Mouse (Mus musculus) thymus, adult 2 months (tissue): Measurements from ENCODE around the gene Tmem131l.

ENCODE experiments used
- CTCF ChIP-seq: fragments of 200-500 bp; IDR thresholded peaks from 2 replicates; pipeline ENCODE4 v1.5.1; 2012; ENCODE audit warnings: mild to moderate bottlenecking, control low read depth, low read length, moderate library complexity, borderline replicate concordance; ENCODE audit not compliant: control insufficient read depth, poor library complexity, insufficient read depth; ENCODE audit errors: extremely low read depth
- POLR2A ChIP-seq: fragments of 200-500 bp; IDR thresholded peaks from 2 replicates; pipeline ENCODE4 v1.6.1; 2012; ENCODE audit warnings: mild to moderate bottlenecking, low read length, control low read depth, moderate library complexity; ENCODE audit not compliant: control insufficient read depth, poor library complexity, insufficient read depth; ENCODE audit errors: extremely low read depth

GRCm38 (mm10) chr3:84068831-84069709, 29.1 kb upstream of the Tmem131l start:
- TF ChIP-seq POLR2A: no peak
- TF ChIP-seq CTCF: no peak
